Mouse (Mus musculus) myocyte (in vitro differentiated cells): ENCODE measurements around the gene Dohh. TPM values are rescaled to one million over a fixed set of nuclear protein-coding genes. Genes with fewer than 3 reads are reported as not detected.

Source experiments
- H3K27me3 ChIP-seq: one replicate; pipeline ENCODE4 v1.6.1; 2011; ENCODE audit not compliant: control insufficient read depth, insufficient read depth, insufficient read length
- H3K36me3 ChIP-seq: one replicate; pipeline ENCODE4 v1.6.1; 2011; ENCODE audit not compliant: control insufficient read depth, insufficient read depth
- H3K4me2 ChIP-seq: one replicate; pipeline ENCODE4 v1.6.1; 2011; ENCODE audit warnings: low read depth, control low read depth
- H3K4me3 ChIP-seq: one replicate; pipeline ENCODE4 v1.5.1; 2011; ENCODE audit warnings: mild to moderate bottlenecking, control low read depth, moderate library complexity
- H3K79me2 ChIP-seq: one replicate; pipeline ENCODE4 v1.6.1; 2011; ENCODE audit not compliant: control insufficient read depth, insufficient read depth
- H3ac ChIP-seq: one replicate; pipeline ENCODE4 v1.6.1; 2011; ENCODE audit not compliant: control insufficient read depth, insufficient read length
- CEBPB ChIP-seq: IDR thresholded peaks from 2 replicates; pipeline ENCODE4 v1.6.1; 2011; ENCODE audit warnings: mild to moderate bottlenecking, moderate library complexity; ENCODE audit not compliant: poor library complexity, insufficient read depth, severe bottlenecking
- E2F4 ChIP-seq: IDR thresholded peaks from one replicate; pipeline ENCODE4 v1.6.1; 2011; ENCODE audit warnings: mild to moderate bottlenecking, control low read depth, moderate library complexity; ENCODE audit not compliant: insufficient read depth
- MAX ChIP-seq: IDR thresholded peaks from one replicate; pipeline ENCODE4 v1.6.1; 2011; ENCODE audit warnings: low read depth, mild to moderate bottlenecking, control low read depth
- MYOD1 ChIP-seq, 3 experiments: IDR thresholded peaks; one replicate each; pipeline ENCODE4 v1.6.1; 2011; ENCODE audit warnings: control low read depth in 2 of 3, low read depth in 2 of 3, mild to moderate bottlenecking in 2 of 3, moderate library complexity in 1 of 3; ENCODE audit not compliant: insufficient read length in 2 of 3, control insufficient read depth in 1 of 3
- MYOG ChIP-seq, 3 experiments: IDR thresholded peaks; one replicate each; pipeline ENCODE4 v1.6.1; 2011; ENCODE audit warnings: control low read depth in 2 of 3, low read depth in 2 of 3, mild to moderate bottlenecking in 2 of 3; ENCODE audit not compliant: insufficient read length in 2 of 3, control insufficient read depth in 1 of 3, insufficient read depth in 1 of 3
- POLR2A ChIP-seq: IDR thresholded peaks from one replicate; pipeline ENCODE4 v1.6.1; 2011; ENCODE audit warnings: low read depth, mild to moderate bottlenecking, control low read depth, moderate library complexity; ENCODE audit not compliant: insufficient read length
- POLR2AphosphoS2 ChIP-seq: IDR thresholded peaks from one replicate; pipeline ENCODE4 v1.6.1; 2011; ENCODE audit warnings: low read depth, control low read depth; ENCODE audit not compliant: insufficient read length
- REST ChIP-seq: IDR thresholded peaks from one replicate; pipeline ENCODE4 v1.6.1; 2011; ENCODE audit warnings: mild to moderate bottlenecking, control low read depth, moderate library complexity; ENCODE audit not compliant: insufficient read depth, insufficient read length
- SRF ChIP-seq: IDR thresholded peaks from one replicate; pipeline ENCODE4 v1.6.1; 2011; ENCODE audit warnings: low read depth; ENCODE audit not compliant: control insufficient read depth, insufficient read length
- TCF3 ChIP-seq: IDR thresholded peaks from one replicate; pipeline ENCODE4 v1.6.1; 2011; ENCODE audit warnings: low read depth, control low read depth; ENCODE audit not compliant: insufficient read length
- USF1 ChIP-seq: IDR thresholded peaks from one replicate; pipeline ENCODE4 v1.6.1; 2011; ENCODE audit warnings: low read depth, mild to moderate bottlenecking, control low read depth, moderate library complexity
- polyA plus RNA-seq: library from polyadenylated mRNA; unstranded; fragments of >200 nt; fragmentation: generic; extraction: Trizol; gene quantifications from one replicate; pipeline ENCODE4 v1.2.1, GENCODE M21; 2012; ENCODE audit warnings: missing spikeins

Gene Dohh
- polyA plus RNA-seq, 1 experiment: 103 TPM

- H3K4me2 ChIP-seq: no peak overlapping the region
- H3K79me2 ChIP-seq: no peaks in the 10 kb centered on the region
- TF ChIP-seq SRF (no peak), USF1 (no peak), MAX (no peak), MYOD1 (IDR thresholded peaks at IDR 0.05; ENCODE audit: control insufficient read depth in 1 of 3, insufficient read length in 2 of 3, low read depth in 2 of 3) (no peak)
- H3ac ChIP-seq: no peak overlapping the region
- H3K27me3 ChIP-seq: no peaks in the 10 kb centered on the region
- H3K36me3 ChIP-seq: peaks cover 30% of the 10 kb centered on the region
- no peak overlapping the region for H3K4me3 ChIP-seq
Measured at GRCm38 (mm10) chr10:81399798-81400308, 15.6 kb downstream of the Dohh start.

DNA sequence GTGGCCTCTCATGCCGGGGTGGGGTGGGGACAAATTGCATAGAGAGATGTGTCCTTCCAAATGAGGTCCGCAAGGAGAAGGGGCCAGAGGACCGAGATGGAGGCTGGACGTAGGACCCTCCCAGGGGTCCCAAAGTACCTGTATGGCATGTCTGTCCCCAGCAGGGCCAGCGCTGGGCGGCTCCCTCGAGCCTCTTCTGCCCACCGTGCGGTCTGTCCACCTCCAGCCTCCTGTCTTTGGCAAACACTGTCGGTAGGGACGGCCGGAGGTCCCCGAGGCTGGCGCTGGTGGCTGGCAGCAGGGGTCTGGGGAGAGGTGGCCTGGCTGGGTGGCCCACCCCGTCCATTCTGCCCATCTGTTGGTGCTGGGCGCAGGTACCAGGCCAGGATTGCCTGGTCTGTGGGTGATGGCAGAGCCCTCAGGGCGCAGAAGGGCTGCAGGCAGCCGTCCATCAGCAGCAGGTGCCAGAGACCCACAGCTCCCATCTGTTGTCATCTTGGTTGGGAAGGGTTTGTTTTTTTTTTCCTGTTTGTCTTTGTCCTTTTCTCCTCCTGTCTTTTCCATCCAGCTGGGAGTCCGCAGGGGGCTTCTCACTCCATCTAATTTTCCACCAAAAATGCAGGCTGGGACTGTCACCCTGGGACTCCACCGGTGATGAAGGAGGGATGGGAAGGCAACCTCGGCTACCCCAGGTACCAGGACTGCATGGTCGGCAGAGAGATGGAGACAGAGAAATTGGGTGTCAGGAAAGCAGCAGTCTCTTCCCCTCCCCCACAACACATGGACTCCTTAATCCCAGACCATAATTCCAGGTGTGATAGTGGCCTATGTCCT, 16.4 kb downstream of the Dohh start:
- Histone ChIP-seq H3K4me2 (no peak overlapping the region), H3K36me3 (peaks cover 35% of the 10 kb centered on the region), H3K79me2 (no peaks in the 10 kb centered on the region), H3ac (no peak overlapping the region), H3K27me3 (no peaks in the 10 kb centered on the region), H3K4me3 (no peak overlapping the region)
- TF ChIP-seq USF1: no peak
- peak; percentile 9 for TF ChIP-seq POLR2A
- TF ChIP-seq POLR2AphosphoS2: peak; percentile 52

DNA sequence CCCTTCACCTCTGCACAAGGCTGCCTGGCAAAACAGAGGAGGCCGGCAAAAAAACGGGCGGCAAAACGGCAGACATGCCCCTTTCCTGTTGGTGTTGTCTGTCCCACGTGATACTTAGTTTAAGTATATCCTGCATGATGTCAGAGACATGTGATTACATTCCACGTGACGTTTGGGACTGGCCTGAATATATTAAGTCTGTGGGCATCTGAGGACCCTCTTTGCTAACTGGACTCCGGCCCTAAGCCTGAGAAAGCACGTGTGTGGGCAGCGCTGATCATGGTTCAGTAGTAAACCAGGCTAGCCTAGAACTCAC, 16.9 kb downstream of the Dohh start:
- Histone ChIP-seq H3K4me2 (no peak overlapping the region), H3ac (no peak overlapping the region), H3K4me3 (no peak overlapping the region), H3K79me2 (no peaks in the 10 kb centered on the region), H3K27me3 (no peaks in the 10 kb centered on the region), H3K36me3 (peaks cover 41% of the 10 kb centered on the region)
- TF ChIP-seq MYOG (IDR thresholded peaks at IDR 0.05; ENCODE audit: control insufficient read depth in 1 of 3, insufficient read depth in 1 of 3, insufficient read length in 2 of 3, low read depth in 2 of 3) (no peak), USF1 (no peak), POLR2AphosphoS2 (peak; percentile 34)

DNA sequence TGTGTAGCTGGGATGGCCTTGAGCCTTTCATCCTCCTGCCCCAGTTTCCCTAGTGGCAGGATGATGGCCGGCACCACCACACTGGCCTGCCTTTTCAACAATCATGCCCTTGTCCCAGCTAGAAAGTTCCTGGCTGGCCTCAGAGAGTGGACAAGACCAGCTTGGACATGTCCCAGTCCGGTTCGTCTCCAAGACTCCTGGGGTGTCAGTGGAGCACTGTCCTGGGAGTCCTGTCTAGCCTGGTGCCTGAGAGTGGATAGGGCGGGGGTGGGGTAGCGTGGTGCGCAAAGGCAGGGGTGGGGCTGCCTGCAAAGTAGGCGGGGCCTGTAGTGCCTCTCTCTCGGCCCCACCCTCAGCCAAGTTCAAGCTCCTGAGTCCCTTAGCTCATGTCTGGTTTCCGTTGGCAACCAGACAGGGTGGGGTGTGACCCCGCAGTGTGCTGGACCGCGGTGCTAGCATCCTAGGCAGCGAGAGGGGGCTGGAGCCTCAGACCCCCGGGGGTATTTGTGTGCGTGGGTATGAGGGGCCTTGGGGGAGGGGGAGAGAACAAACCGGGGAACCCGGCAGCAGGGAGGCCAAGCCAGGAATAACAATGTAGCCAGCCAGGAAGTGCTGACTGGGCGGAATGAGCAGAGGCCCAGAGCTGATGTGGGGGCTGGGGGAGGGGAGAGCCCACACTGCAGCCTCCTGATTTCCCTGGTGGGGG, 17.4 kb downstream of the Dohh start:
- Histone ChIP-seq H3K36me3 (peaks cover 45% of the 10 kb centered on the region), H3ac (no peak overlapping the region), H3K4me3 (no peak overlapping the region), H3K4me2 (no peak overlapping the region), H3K79me2 (no peaks in the 10 kb centered on the region), H3K27me3 (no peaks in the 10 kb centered on the region)
- no peak for TF ChIP-seq CEBPB
- no peak for TF ChIP-seq POLR2A

GRCm38 (mm10) chr10:81402227-81402765, 18.1 kb downstream of the Dohh start:
- H3K4me2 ChIP-seq: no peak overlapping the region
- no peak overlapping the region for H3ac ChIP-seq
- no peak overlapping the region for H3K4me3 ChIP-seq
- H3K27me3 ChIP-seq: no peaks in the 10 kb centered on the region
- TF ChIP-seq TCF3 (no peak), MYOD1 (IDR thresholded peaks at IDR 0.05; ENCODE audit: control insufficient read depth in 1 of 3, insufficient read length in 2 of 3, low read depth in 2 of 3) (no peak), E2F4 (no peak), SRF (no peak)
- peaks cover 45% of the 10 kb centered on the region for H3K36me3 ChIP-seq
- H3K79me2 ChIP-seq: no peaks in the 10 kb centered on the region

DNA sequence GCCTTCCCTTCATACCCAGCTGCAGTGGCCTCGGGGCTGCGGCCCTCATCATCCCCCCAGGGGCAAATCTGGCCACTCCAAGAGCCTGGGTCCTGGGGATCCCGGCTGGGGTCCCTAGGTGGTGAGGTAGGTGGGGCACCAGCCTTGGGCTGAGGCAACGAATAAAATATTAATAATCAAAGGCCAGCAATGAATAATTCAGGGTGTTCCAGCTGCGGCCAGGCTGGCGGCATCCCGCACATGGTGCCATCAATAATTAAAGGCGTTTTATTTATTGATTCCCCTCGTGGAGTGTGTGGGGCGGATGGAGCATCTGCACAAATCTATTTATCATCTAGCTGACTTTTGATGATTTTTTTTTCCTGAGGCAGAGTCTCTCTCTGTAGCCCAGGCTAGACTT, 19.3 kb downstream of the Dohh start:
- H3K27me3 ChIP-seq: no peaks in the 10 kb centered on the region
- H3K4me3 ChIP-seq: no peak overlapping the region
- peaks cover 4% of the 10 kb centered on the region for H3K79me2 ChIP-seq
- H3ac ChIP-seq: no peak overlapping the region
- peaks cover 41% of the 10 kb centered on the region for H3K36me3 ChIP-seq
- TF ChIP-seq REST (no peak), USF1 (no peak), MYOD1 (IDR thresholded peaks at IDR 0.05; ENCODE audit: control insufficient read depth in 1 of 3, insufficient read length in 2 of 3, low read depth in 2 of 3) (no peak)
- no peak overlapping the region for H3K4me2 ChIP-seq
